Mouse (Mus musculus): ENCODE data around the gene Apoa1. TPM values are rescaled to one million over a fixed set of nuclear protein-coding genes. Genes with fewer than 3 reads are reported as not detected.

Apoa1 gene
- total RNA-seq (2017): not detected in 2 replicates

DNA sequence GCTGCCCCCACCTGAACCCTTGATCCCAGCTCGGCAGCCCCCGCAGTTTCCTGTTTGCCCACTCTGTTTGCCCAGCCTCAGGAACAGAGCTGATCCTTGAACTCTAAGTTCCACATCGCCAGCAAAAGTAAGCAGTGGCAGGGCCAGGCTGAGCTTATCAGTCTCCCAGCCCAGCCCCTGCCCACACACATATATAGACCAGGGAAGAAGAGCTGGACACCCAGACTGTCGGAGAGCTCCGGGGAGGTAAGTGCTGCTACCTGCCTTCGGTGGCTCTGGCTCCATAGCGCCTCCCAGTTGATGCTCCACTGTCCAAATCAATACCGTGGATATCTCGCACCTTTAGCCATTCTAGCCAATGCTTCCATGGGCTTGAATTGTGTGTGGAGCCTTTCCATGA is at the start of gene Apoa1:
Gene Apoa1 (plus strand): TSS at position 90 of the 400 bp plus-strand sequence.
- no peak for ATAC-seq (replicated peaks in 1 of 2; ENCODE audit: insufficient read depth in 1 of 2, low FRiP score in 2 of 2, low TSS enrichment in 1 of 2, low read depth in 1 of 2, poor library complexity in 2 of 2, severe bottlenecking in 2 of 2)

DNA sequence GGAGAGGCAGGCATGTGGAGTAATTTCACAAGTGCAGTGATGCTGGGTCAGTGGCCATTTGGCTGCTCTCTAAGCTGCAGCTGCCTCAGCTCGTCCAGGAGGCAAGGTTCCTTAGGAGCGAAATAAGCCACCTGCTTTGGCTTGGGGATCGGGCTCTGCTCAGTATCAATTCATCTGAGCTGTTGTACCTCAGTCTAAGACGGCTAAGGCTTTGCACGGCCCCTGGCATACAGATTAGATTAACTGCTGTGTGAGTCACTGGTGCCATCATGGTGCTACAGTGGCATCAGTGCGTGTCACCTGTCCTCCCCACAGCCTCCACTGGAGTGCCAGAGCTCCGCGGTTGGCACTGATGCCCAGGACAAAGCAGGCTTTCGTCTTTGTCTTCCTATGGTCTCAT is 49.8 kb upstream of the Apoa1 start:
- ATAC-seq (replicated peaks in 1 of 2; ENCODE audit: insufficient read depth in 1 of 2, low FRiP score in 2 of 2, low TSS enrichment in 1 of 2, low read depth in 1 of 2, poor library complexity in 2 of 2, severe bottlenecking in 2 of 2): no peak

DNA sequence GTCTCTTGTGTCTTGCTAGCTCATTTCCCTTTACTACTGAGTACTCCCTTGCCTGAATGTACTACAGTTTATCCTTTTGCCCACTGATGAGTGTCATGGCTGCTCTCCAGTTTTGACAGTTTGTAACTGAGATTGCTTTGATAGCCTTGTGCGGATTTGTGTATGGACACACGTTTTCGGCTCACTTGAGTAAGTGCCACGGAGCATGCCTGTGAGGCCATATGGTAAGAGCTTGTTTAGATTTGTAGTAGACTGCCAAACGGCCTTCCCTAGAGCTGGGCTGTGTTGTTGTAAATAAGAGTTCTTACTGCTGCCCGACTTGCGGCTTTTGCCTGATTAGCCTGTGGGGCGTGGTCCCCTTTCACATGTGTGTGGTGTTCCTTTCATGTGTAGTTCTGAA is 47.1 kb upstream of the Apoa1 start:
- ATAC-seq (replicated peaks in 1 of 2; ENCODE audit: insufficient read depth in 1 of 2, low FRiP score in 2 of 2, low TSS enrichment in 1 of 2, low read depth in 1 of 2, poor library complexity in 2 of 2, severe bottlenecking in 2 of 2): no peak

DNA sequence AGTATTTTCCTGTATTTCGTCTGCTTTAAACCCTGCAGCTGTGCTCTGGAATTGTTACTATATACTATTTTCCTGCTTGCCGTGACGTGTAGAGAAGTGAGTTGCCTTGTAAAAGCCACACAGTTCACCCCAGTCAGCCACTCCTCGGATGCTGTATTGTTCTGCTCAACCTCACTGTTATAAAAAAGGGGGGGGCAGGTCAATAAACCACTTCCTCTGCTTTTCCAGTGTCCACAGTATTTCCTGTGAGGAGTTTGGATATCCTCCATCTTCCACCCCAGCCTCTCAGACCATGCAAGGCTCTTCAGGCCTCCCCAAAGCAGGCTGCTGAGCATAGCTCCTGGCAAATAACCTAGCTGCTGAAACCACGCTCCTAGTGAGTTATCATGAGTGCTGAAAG is 43.8 kb upstream of the Apoa1 start:
- no peak for ATAC-seq (replicated peaks in 1 of 2; ENCODE audit: insufficient read depth in 1 of 2, low FRiP score in 2 of 2, low TSS enrichment in 1 of 2, low read depth in 1 of 2, poor library complexity in 2 of 2, severe bottlenecking in 2 of 2)

DNA sequence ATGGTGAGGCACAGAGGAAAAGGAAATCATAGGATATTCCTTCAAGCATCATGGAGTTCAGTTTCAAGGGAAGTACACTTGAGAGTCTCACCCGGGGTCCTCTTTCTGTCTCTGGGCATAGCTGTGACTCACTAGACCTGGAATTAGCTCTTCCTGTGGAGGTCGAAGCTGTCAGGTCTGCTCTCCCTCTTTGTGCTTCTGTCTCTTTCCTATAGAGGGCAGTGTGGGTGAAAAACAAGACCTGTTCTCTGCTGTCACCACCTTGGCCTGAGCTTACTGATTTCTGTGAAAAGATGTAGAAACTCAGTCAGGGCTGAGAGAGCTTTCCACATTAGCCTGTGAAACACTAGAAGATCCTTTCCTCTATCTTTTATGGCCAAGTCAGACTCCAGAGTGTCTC is 43.2 kb upstream of the Apoa1 start:
- ATAC-seq (replicated peaks in 1 of 2; ENCODE audit: insufficient read depth in 1 of 2, low FRiP score in 2 of 2, low TSS enrichment in 1 of 2, low read depth in 1 of 2, poor library complexity in 2 of 2, severe bottlenecking in 2 of 2): peak; percentile 56 to 62; a peak in 1 of 4 replicates

DNA sequence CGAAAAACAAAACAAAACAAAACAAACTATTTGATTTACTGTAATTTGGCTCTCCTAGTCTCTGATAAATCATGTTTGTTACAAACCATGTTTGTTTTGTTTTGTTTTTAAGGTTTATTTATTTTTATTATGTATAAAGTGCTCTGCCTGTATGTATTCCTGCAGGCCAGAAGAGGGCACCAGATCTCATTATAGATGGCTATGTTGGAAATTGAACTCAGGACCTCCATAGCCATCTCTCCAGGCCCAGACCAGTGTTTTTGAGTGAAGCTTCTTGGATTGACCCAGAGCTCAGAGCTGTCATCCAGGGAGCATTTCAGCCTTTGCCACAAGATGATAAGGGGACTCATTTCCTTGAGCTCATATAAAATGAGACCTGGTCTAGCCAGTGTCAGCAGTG is 42.0 kb upstream of the Apoa1 start:
- ATAC-seq (replicated peaks in 1 of 2; ENCODE audit: insufficient read depth in 1 of 2, low FRiP score in 2 of 2, low TSS enrichment in 1 of 2, low read depth in 1 of 2, poor library complexity in 2 of 2, severe bottlenecking in 2 of 2): no peak

DNA sequence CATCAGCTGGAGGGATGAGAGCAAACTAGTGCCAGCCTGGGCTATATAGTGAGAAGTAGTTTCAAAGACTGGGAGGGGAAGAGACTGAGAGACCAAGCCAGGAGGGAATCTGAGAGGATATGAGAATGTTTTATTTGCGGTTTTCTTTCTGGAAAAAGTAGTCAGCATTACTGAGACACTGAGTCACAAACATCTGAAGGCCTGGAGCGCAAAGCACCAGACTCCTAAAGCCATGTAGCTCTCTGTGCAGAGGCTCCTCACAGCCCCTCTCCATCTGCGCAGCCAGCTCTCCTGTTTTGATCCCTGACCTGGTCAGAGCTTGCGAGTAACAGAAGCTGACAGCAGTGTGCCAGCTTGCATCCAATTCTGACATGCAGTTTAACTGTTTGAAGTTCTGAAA is 40.0 kb upstream of the Apoa1 start:
- no peak for ATAC-seq (replicated peaks in 1 of 2; ENCODE audit: insufficient read depth in 1 of 2, low FRiP score in 2 of 2, low TSS enrichment in 1 of 2, low read depth in 1 of 2, poor library complexity in 2 of 2, severe bottlenecking in 2 of 2)

DNA sequence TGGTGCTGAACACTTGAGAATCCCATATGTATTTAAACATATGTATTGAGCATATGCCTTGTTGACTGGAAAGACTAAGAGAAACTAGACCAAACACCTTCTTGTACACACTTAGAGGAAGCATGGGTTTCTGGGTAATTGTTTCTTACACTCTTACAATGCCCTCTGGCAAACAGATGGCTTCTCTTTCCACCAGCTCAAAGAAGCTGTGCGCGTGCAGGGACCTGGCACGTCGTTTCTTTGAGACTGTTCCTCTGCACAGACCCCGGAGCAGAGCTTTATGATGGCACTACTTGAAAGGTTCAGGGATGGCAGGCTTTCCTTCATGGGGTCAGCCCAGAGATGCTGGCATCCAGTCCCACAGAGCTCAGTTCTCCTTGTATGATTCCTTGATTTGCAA is 39.4 kb upstream of the Apoa1 start:
- no peak for ATAC-seq (replicated peaks in 1 of 2; ENCODE audit: insufficient read depth in 1 of 2, low FRiP score in 2 of 2, low TSS enrichment in 1 of 2, low read depth in 1 of 2, poor library complexity in 2 of 2, severe bottlenecking in 2 of 2)

DNA sequence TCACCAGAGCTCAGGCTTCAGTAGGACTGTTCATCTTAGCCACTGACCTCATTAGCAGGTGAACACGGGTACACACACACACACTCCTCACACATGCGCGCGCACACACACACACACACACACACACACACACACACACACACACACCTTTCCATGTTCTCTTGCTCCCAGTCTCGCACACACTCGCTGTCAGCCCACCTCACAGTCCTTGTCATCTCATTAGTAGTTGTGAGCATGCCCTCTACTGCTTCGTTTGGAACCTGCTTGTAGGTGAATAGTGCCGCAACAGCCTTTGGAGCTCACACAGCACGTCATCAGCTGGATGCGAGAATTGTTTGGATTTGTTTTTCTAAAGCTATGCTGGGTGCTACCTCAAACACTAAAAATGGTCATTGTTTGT is 39.0 kb upstream of the Apoa1 start:
- no peak for ATAC-seq (replicated peaks in 1 of 2; ENCODE audit: insufficient read depth in 1 of 2, low FRiP score in 2 of 2, low TSS enrichment in 1 of 2, low read depth in 1 of 2, poor library complexity in 2 of 2, severe bottlenecking in 2 of 2)

DNA sequence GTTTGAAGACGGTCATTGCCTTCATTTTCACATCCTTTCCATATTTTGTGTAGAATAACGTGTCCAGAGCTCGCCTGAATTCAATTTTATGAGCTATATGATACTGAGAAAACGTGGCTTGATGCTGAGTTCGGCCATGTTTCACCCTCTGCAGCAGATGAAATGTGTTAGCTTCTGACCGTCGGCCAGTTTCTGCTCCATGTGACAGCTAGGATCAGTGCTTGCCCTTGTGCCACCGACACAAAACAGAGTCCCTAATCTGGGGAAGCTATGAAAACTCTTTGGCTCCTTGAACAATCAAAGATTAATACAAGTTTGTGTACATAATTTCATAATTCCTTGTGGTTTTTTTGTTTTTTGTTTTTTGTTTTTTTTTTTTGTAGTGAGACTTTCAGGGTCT is 37.1 kb upstream of the Apoa1 start:
- ATAC-seq (replicated peaks in 1 of 2; ENCODE audit: insufficient read depth in 1 of 2, low FRiP score in 2 of 2, low TSS enrichment in 1 of 2, low read depth in 1 of 2, poor library complexity in 2 of 2, severe bottlenecking in 2 of 2): no peak

DNA sequence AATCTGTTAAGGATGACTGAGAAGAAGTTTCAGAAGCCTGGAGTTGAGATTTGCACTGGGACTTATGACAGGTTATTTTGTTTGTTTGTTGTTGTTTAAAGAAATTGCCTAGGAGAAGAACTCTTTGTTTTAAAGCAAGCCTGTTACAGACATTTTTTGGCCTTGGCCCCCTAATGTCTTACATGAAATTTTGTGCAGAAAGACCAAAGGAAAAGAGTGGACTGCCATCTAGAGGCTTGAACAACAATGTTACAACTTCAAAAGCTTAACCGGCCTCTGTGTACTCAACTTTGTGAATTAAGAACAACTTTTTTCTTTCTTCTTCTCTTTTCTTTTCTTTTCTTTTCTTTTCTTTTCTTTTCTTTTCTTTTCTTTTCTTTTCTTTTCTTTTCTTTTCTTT is 36.7 kb upstream of the Apoa1 start:
- ATAC-seq (replicated peaks in 1 of 2; ENCODE audit: insufficient read depth in 1 of 2, low FRiP score in 2 of 2, low TSS enrichment in 1 of 2, low read depth in 1 of 2, poor library complexity in 2 of 2, severe bottlenecking in 2 of 2): peak in 1 of 2 experiments; percentile 59; a peak in 2 of 4 replicates

DNA sequence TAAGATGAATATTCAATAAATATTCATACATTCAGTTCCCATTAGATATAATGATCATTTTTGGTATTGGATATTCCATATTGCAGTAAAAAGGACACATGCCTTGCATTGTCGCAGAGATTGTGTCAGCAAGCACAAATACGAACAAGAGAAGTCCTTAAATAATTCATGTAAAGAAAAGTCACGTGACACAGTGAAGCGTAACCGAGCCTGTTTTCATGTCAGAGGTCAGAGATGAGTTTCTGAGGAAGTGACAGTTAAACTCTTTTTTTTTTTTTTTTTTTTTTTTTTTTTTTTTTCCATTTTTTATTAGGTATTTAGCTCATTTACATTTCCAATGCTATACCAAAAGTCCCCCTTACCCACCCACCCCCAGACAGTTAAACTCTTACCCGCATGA is 35.7 kb upstream of the Apoa1 start:
- no peak for ATAC-seq (replicated peaks in 1 of 2; ENCODE audit: insufficient read depth in 1 of 2, low FRiP score in 2 of 2, low TSS enrichment in 1 of 2, low read depth in 1 of 2, poor library complexity in 2 of 2, severe bottlenecking in 2 of 2)

DNA sequence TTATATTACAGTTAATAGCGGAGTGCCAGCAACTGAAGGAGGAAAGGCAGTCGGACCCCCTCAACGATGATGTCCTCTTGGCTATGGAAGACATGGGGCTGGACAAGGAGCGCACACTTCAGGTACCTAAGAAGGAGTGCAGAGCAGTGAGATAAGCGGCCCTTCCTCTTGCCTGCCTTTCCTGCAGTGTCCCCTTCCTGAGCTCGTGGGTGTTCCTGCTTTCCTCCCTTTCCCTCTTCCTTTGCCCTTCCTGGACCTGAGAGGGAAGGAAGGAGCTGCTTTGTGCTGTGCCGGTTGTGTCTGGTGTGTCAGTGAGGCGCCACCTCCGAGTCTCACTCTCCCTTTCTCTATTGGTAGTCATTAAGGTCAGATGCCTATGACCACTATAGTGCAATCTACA is 33.6 kb upstream of the Apoa1 start:
- ATAC-seq (replicated peaks in 1 of 2; ENCODE audit: insufficient read depth in 1 of 2, low FRiP score in 2 of 2, low TSS enrichment in 1 of 2, low read depth in 1 of 2, poor library complexity in 2 of 2, severe bottlenecking in 2 of 2): no peak

DNA sequence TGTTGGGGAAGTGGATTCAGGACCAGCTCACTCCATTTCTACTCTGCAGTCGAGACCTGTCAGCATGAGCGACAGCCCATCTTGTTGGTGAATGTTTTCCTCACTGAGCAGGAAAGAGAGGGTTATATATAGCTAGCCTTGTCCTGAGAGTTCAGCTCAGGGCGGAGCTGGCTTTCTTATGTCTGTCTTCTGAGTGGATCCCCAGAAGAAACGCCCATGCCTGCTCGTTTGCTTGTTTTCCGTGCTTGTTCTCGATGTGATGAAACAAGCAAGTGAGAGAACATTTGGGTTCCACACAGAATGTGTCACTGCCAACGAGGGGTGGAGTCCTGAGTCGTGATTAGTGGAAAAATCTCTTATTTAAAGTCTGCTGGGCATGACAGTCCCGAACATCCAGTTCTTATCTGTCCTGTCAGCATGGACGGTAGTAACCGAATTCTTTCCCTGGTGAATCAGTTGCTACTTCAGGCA is 31.6 kb upstream of the Apoa1 start:
- ATAC-seq (replicated peaks in 1 of 2; ENCODE audit: insufficient read depth in 1 of 2, low FRiP score in 2 of 2, low TSS enrichment in 1 of 2, low read depth in 1 of 2, poor library complexity in 2 of 2, severe bottlenecking in 2 of 2): no peak

DNA sequence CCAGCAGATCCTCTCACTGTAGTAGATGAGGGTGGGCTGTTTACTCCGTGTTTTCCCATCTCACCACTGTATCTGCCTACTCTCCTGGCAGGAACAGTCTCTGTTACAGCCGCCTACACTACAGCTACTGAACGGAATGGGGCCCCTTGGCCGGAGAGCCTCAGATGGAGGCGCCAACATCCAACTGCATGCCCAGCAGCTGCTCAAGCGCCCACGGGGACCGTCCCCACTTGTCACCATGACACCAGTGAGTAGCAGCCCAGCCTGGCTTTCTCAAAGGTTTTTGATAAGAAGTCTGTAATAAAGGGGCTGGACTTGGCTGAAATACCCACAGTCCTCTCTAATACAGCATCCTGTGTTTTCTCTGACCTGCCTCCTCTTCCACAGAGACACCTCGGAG is 29.9 kb upstream of the Apoa1 start:
- no peak for ATAC-seq (replicated peaks in 1 of 2; ENCODE audit: insufficient read depth in 1 of 2, low FRiP score in 2 of 2, low TSS enrichment in 1 of 2, low read depth in 1 of 2, poor library complexity in 2 of 2, severe bottlenecking in 2 of 2)

DNA sequence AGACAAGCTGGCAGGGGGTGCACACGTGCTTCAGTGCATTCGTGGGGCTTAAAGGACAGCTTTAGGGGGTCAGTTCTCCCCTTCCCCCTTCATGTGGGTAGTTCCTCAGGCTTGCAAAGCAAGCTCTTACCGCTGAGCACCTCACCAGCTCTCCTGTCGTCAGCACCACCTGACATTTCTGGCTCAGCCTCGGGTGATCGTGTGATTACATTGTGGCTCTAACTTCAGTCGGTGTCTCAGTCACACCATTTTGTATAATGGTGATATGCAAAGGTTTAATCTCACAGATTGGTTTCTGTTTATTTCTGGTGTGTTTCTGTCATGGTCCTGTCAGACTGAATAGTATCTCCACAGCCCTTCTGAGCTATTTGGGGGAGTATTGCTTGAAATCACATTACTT is 29.4 kb upstream of the Apoa1 start:
- ATAC-seq (replicated peaks in 1 of 2; ENCODE audit: insufficient read depth in 1 of 2, low FRiP score in 2 of 2, low TSS enrichment in 1 of 2, low read depth in 1 of 2, poor library complexity in 2 of 2, severe bottlenecking in 2 of 2): no peak

DNA sequence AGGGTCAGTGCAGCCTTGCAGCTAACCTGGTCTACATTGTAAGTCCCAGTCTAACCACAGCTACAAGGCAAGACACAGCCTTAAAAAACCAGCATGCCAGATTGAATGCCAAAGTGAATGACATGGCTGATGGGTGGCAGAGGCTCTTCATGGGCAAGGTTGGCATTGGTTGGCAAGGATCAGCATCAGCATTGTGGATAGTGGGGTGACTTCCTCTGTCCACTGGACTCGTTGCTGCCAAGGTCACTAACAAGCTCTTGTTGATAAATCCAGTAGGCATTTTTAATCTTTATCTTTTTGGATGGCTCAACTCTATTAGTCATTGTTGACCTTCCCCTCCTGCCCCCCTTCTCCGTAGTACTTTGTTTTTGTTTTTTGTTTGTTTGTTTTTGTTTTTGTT is 28.8 kb upstream of the Apoa1 start:
- ATAC-seq (replicated peaks in 1 of 2; ENCODE audit: insufficient read depth in 1 of 2, low FRiP score in 2 of 2, low TSS enrichment in 1 of 2, low read depth in 1 of 2, poor library complexity in 2 of 2, severe bottlenecking in 2 of 2): no peak

DNA sequence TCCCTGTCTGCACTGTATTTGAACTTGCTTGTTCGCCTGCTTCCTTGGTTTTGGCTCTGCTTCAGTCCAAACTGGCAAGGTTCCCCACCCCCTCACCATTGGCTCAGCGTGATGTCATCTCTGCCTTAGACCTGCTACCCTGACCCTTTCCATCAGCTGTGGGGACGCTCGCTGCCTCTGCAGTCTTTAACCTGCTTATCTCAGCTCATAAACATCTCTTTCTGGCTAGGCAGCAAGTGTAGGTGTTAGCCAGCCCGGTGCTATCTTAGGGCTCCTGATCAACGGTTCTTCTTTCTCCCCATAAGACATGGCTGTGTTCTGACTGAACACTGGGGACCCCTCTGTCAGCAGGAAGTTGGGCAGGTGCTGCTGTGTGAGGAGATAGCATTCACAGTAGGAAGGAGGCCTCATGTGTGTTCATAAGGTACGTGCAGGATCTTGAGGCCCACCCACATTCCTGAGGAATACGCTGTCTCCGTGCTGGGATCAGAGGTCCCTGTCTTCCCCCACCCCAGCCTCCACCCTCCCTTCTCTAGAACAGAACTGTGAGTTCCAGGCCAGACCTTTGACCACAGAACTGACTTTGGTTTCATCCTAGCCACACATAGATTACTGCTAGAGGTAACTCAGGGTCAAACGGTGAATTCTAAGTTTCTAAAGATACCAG is 21.4 kb upstream of the Apoa1 start:
- ATAC-seq (replicated peaks in 1 of 2; ENCODE audit: insufficient read depth in 1 of 2, low FRiP score in 2 of 2, low TSS enrichment in 1 of 2, low read depth in 1 of 2, poor library complexity in 2 of 2, severe bottlenecking in 2 of 2): peak in 1 of 2 experiments; percentile 12; a peak in 1 of 4 replicates

DNA sequence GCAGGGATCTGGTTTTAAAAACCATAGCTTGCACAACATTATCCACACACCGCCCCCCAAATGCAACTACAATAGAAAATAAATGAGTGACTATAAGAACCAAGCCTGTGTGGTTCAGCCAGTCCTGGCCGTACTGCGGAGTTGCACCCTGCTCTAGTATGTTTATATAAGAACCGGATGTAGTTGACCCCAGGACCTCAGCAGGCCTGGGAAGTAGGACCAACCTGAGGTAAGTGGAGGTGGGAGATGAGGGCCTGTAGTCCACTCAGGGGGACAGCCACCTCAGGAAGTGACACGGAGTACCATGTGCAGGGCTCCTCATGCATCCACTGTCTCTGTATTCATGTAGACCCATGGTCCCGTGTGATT is 20.9 kb upstream of the Apoa1 start:
- ATAC-seq (replicated peaks in 1 of 2; ENCODE audit: insufficient read depth in 1 of 2, low FRiP score in 2 of 2, low TSS enrichment in 1 of 2, low read depth in 1 of 2, poor library complexity in 2 of 2, severe bottlenecking in 2 of 2): no peak
